Mouse (Mus musculus): ENCODE results near the gene Rerg. TPM values are rescaled to one million over a fixed set of nuclear protein-coding genes. Genes with fewer than 3 reads are reported as not detected.

The Rerg gene
- polyA plus RNA-seq, 1 experiment from 2014 or later = 0.88 TPM

- Histone ChIP-seq H3K9me3 (ENCODE audit: control insufficient read depth, low read length) (no peaks in the 10 kb centered on the region), H3K9ac (ENCODE audit: low read length) (no peak overlapping the region), H3K36me3 (ENCODE audit: control insufficient read depth, insufficient read depth, low read length) (no peaks in the 10 kb centered on the region), H3K4me3 (ENCODE audit: low read depth, low read length) (no peak overlapping the region), H3K27me3 (ENCODE audit: control insufficient read depth, insufficient read depth, low read length) (no peaks in the 10 kb centered on the region), H3K27ac (ENCODE audit: low read depth, low read length) (no peak overlapping the region), H3K4me2 (ENCODE audit: low read depth) (no peak overlapping the region), H3K4me1 (ENCODE audit: control insufficient read depth, insufficient read depth, low read length) (no peaks in the 10 kb centered on the region)
- 95% methylated on average over 3 of the region's 3 CpGs for WGBS
- no peak for ATAC-seq (ENCODE audit: insufficient read depth, low FRiP score, low TSS enrichment)
- DNase-seq (ENCODE audit: low spot score) = no peak
Observed at GRCm38 (mm10) chr6:137201166-137201565, 30.9 kb upstream of the Rerg start.

GRCm38 (mm10) chr6:137192063-137192462, 21.8 kb upstream of the Rerg start:
- no peaks in the 10 kb centered on the region for H3K9me3 ChIP-seq (ENCODE audit: control insufficient read depth, low read length)
- ATAC-seq (ENCODE audit: insufficient read depth, low FRiP score, low TSS enrichment) (no peak), DNase-seq (ENCODE audit: low spot score) (peak; percentile 73)
- no peak overlapping the region for H3K4me3 ChIP-seq (ENCODE audit: low read depth, low read length)
- no peak overlapping the region for H3K9ac ChIP-seq (ENCODE audit: low read length)
- H3K27ac ChIP-seq (ENCODE audit: low read depth, low read length) = no peak overlapping the region
- no peaks in the 10 kb centered on the region for H3K27me3 ChIP-seq (ENCODE audit: control insufficient read depth, insufficient read depth, low read length)
- H3K4me2 ChIP-seq (ENCODE audit: low read depth) = no peak overlapping the region
- H3K4me1 ChIP-seq (ENCODE audit: control insufficient read depth, insufficient read depth, low read length) = no peaks in the 10 kb centered on the region; the same call in 1 of the 2 replicates
- WGBS = 29% methylated on average over 6 of the region's 6 CpGs
- no peaks in the 10 kb centered on the region for H3K36me3 ChIP-seq (ENCODE audit: control insufficient read depth, insufficient read depth, low read length)

GRCm38 (mm10) chr6:137191026-137191425, 20.7 kb upstream of the Rerg start:
- H3K4me1 ChIP-seq (ENCODE audit: control insufficient read depth, insufficient read depth, low read length) = no peaks in the 10 kb centered on the region; the same call in 1 of the 2 replicates
- H3K4me2 ChIP-seq (ENCODE audit: low read depth) = no peak overlapping the region
- no peaks in the 10 kb centered on the region for H3K9me3 ChIP-seq (ENCODE audit: control insufficient read depth, low read length)
- WGBS = 89% methylated on average over 11 of the region's 11 CpGs
- H3K27me3 ChIP-seq (ENCODE audit: control insufficient read depth, insufficient read depth, low read length) = no peaks in the 10 kb centered on the region
- no peak overlapping the region for H3K9ac ChIP-seq (ENCODE audit: low read length)
- H3K4me3 ChIP-seq (ENCODE audit: low read depth, low read length) = no peak overlapping the region
- no peaks in the 10 kb centered on the region for H3K36me3 ChIP-seq (ENCODE audit: control insufficient read depth, insufficient read depth, low read length)
- DNase-seq (ENCODE audit: low spot score) (no peak), ATAC-seq (ENCODE audit: insufficient read depth, low FRiP score, low TSS enrichment) (no peak)
- no peak overlapping the region for H3K27ac ChIP-seq (ENCODE audit: low read depth, low read length)

GRCm38 (mm10) chr6:137190577-137190976, 20.3 kb upstream of the Rerg start:
- no peaks in the 10 kb centered on the region for H3K9me3 ChIP-seq (ENCODE audit: control insufficient read depth, low read length)
- H3K9ac ChIP-seq (ENCODE audit: low read length) = no peak overlapping the region
- H3K4me1 ChIP-seq (ENCODE audit: control insufficient read depth, insufficient read depth, low read length) = no peaks in the 10 kb centered on the region; the same call in 1 of the 2 replicates
- H3K4me3 ChIP-seq (ENCODE audit: low read depth, low read length) = no peak overlapping the region
- DNase-seq (ENCODE audit: low spot score) = no peak
- WGBS = 89% methylated on average over 6 of the region's 6 CpGs
- no peak for ATAC-seq (ENCODE audit: insufficient read depth, low FRiP score, low TSS enrichment)
- no peaks in the 10 kb centered on the region for H3K27me3 ChIP-seq (ENCODE audit: control insufficient read depth, insufficient read depth, low read length)
- H3K36me3 ChIP-seq (ENCODE audit: control insufficient read depth, insufficient read depth, low read length) = no peaks in the 10 kb centered on the region
- no peak overlapping the region for H3K4me2 ChIP-seq (ENCODE audit: low read depth)
- H3K27ac ChIP-seq (ENCODE audit: low read depth, low read length) = no peak overlapping the region

GRCm38 (mm10) chr6:137188375-137188926, 18.2 kb upstream of the Rerg start:
- Histone ChIP-seq H3K4me2 (ENCODE audit: low read depth) (no peak overlapping the region), H3K36me3 (ENCODE audit: control insufficient read depth, insufficient read depth, low read length) (no peaks in the 10 kb centered on the region), H3K4me3 (ENCODE audit: low read depth, low read length) (no peak overlapping the region), H3K27ac (ENCODE audit: low read depth, low read length) (no peak overlapping the region), H3K9ac (ENCODE audit: low read length) (no peak overlapping the region), H3K9me3 (ENCODE audit: control insufficient read depth, low read length) (no peaks in the 10 kb centered on the region), H3K27me3 (ENCODE audit: control insufficient read depth, insufficient read depth, low read length) (no peaks in the 10 kb centered on the region), H3K4me1 (ENCODE audit: control insufficient read depth, insufficient read depth, low read length) (no peaks in the 10 kb centered on the region; the same call in 1 of the 2 replicates)
- DNase-seq (ENCODE audit: low spot score) (no peak), ATAC-seq (ENCODE audit: insufficient read depth, low FRiP score, low TSS enrichment) (peak; percentile 64; the same call in 1 of the 2 replicates)
- 40% methylated on average over 11 of the region's 11 CpGs for WGBS

- DNase-seq (ENCODE audit: low spot score) = no peak
- 79% methylated on average over 3 of the region's 3 CpGs for WGBS
Observed at GRCm38 (mm10) chr6:137187426-137187825, 17.1 kb upstream of the Rerg start.

GRCm38 (mm10) chr6:137180636-137181035, 10.3 kb upstream of the Rerg start:
- Histone ChIP-seq H3K4me2 (ENCODE audit: low read depth) (no peak overlapping the region), H3K27me3 (ENCODE audit: control insufficient read depth, insufficient read depth, low read length) (no peaks in the 10 kb centered on the region), H3K9ac (ENCODE audit: low read length) (no peak overlapping the region), H3K4me3 (ENCODE audit: low read depth, low read length) (no peak overlapping the region), H3K4me1 (ENCODE audit: control insufficient read depth, insufficient read depth, low read length) (no peaks in the 10 kb centered on the region), H3K9me3 (ENCODE audit: control insufficient read depth, low read length) (no peaks in the 10 kb centered on the region), H3K36me3 (ENCODE audit: control insufficient read depth, insufficient read depth, low read length) (no peaks in the 10 kb centered on the region), H3K27ac (ENCODE audit: low read depth, low read length) (no peak overlapping the region)
- no peak for ATAC-seq (ENCODE audit: insufficient read depth, low FRiP score, low TSS enrichment)
- DNase-seq (ENCODE audit: low spot score) = no peak
- WGBS = 59% methylated on average over 6 of the region's 6 CpGs

More at GRCm38 (mm10) chr6:137187426-137187825, 17.1 kb upstream of the Rerg start:
- H3K9me3 ChIP-seq (ENCODE audit: control insufficient read depth, low read length) = no peaks in the 10 kb centered on the region
- H3K27ac ChIP-seq (ENCODE audit: low read depth, low read length) = no peak overlapping the region
- H3K4me3 ChIP-seq (ENCODE audit: low read depth, low read length) = no peak overlapping the region
- H3K36me3 ChIP-seq (ENCODE audit: control insufficient read depth, insufficient read depth, low read length) = no peaks in the 10 kb centered on the region
- ATAC-seq (ENCODE audit: insufficient read depth, low FRiP score, low TSS enrichment) = no peak
- H3K9ac ChIP-seq (ENCODE audit: low read length) = no peak overlapping the region
- no peaks in the 10 kb centered on the region for H3K27me3 ChIP-seq (ENCODE audit: control insufficient read depth, insufficient read depth, low read length)
- H3K4me1 ChIP-seq (ENCODE audit: control insufficient read depth, insufficient read depth, low read length) = no peaks in the 10 kb centered on the region; the same call in 1 of the 2 replicates
- H3K4me2 ChIP-seq (ENCODE audit: low read depth) = no peak overlapping the region

- no peak overlapping the region for H3K9ac ChIP-seq (ENCODE audit: low read length)
- no peaks in the 10 kb centered on the region for H3K27me3 ChIP-seq (ENCODE audit: control insufficient read depth, insufficient read depth, low read length)
- no peak overlapping the region for H3K27ac ChIP-seq (ENCODE audit: low read depth, low read length)
- no peaks in the 10 kb centered on the region for H3K4me1 ChIP-seq (ENCODE audit: control insufficient read depth, insufficient read depth, low read length)
- no peaks in the 10 kb centered on the region for H3K36me3 ChIP-seq (ENCODE audit: control insufficient read depth, insufficient read depth, low read length)
- ATAC-seq (ENCODE audit: insufficient read depth, low FRiP score, low TSS enrichment) = no peak
- no peaks in the 10 kb centered on the region for H3K9me3 ChIP-seq (ENCODE audit: control insufficient read depth, low read length)
- 30% methylated on average over 8 of the region's 8 CpGs for WGBS
- H3K4me2 ChIP-seq (ENCODE audit: low read depth) = no peak overlapping the region
- DNase-seq (ENCODE audit: low spot score) = no peak
- H3K4me3 ChIP-seq (ENCODE audit: low read depth, low read length) = no peak overlapping the region
Observed at GRCm38 (mm10) chr6:137180115-137180514, 9.8 kb upstream of the Rerg start.

- H3K4me2 ChIP-seq (ENCODE audit: low read depth) = no peak overlapping the region
- H3K4me1 ChIP-seq (ENCODE audit: control insufficient read depth, insufficient read depth, low read length) = no peaks in the 10 kb centered on the region
- ATAC-seq (ENCODE audit: insufficient read depth, low FRiP score, low TSS enrichment) = no peak
- no peaks in the 10 kb centered on the region for H3K36me3 ChIP-seq (ENCODE audit: control insufficient read depth, insufficient read depth, low read length)
- H3K9ac ChIP-seq (ENCODE audit: low read length) = no peak overlapping the region
- no peaks in the 10 kb centered on the region for H3K27me3 ChIP-seq (ENCODE audit: control insufficient read depth, insufficient read depth, low read length)
- H3K4me3 ChIP-seq (ENCODE audit: low read depth, low read length) = no peak overlapping the region
- 54% methylated on average over 3 of the region's 3 CpGs for WGBS
- no peaks in the 10 kb centered on the region for H3K9me3 ChIP-seq (ENCODE audit: control insufficient read depth, low read length)
- H3K27ac ChIP-seq (ENCODE audit: low read depth, low read length) = no peak overlapping the region
- DNase-seq (ENCODE audit: low spot score) = no peak
Observed at GRCm38 (mm10) chr6:137179026-137179425, 8.7 kb upstream of the Rerg start.

Data from neural tube, embryonic 11.5 days (tissue).